Mouse (Mus musculus) Patski (cell line): ENCODE measurements around the gene Lcmt1. TPM values are rescaled to one million over a fixed set of nuclear protein-coding genes. Genes with fewer than 3 reads are reported as not detected.

Experiments
- ATAC-seq: fragments of 100-300 bp; one replicate; pipeline ENCODE4 v1.8.0; 2021
- CTCF ChIA-PET: fragments of 350-600 bp; sonication (Branson Sonifier 250); formaldehyde crosslinking; loops from one replicate; lab custom pipeline; 2022; ENCODE audit warnings: inconsistent platforms; lab: Charles Lee
- POLR2A ChIA-PET: fragments of 350-600 bp; sonication (Branson Sonifier 250); formaldehyde crosslinking; loops from one replicate; lab custom pipeline; 2022; ENCODE audit warnings: antibody characterized with exemption, inconsistent platforms; lab: Charles Lee
- DNase-seq: peaks from one replicate; pipeline ENCODE4 v3.0.0-alpha.2; 2011; ENCODE audit warnings: low read depth, low spot score
- H3K27me3 ChIP-seq: fragments of 371-371 bp; one replicate; pipeline ENCODE4 v1.5.1; 2021
- CTCF ChIP-seq: fragments of 100-300 bp; IDR thresholded peaks from one replicate; pipeline ENCODE4 v1.5.1; 2021
- in situ Hi-C: fragments of 300-500 bp; cut with MboI; formaldehyde crosslinking; loops from 3 replicates; pipeline ENCODE4 v1.11.1; 2018; ENCODE audit warnings: low pct_unique_long_range_greater_than_20kb, mixed read lengths
- polyA plus RNA-seq: library from polyadenylated mRNA; unstranded; gene quantifications from one replicate; pipeline ENCODE4 v1.2.3, GENCODE M21; 2021

Gene Lcmt1
- polyA plus RNA-seq, 1 experiment from 2014 or later, result 40.4 TPM

DNA sequence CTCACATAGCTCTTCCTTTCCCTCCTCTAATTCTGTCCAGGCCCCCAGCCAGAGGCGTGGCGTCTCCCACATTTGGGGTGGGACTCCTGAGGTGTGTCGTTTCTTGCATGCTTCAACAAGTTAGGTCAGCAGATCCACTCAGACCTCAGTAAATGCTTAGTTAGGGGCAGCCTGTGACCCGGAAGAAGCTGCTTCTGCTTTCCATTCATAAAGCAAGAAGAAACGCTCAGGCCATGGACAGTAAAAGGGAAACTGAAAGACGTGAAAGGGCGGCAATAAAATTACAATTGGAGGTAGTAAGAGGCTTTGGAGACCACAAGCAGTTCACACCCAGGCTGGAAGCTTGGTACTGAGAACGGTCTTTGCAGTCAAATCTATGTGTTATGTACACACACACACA is 27.8 kb downstream of the Lcmt1 start:
- no peak for TF ChIP-seq CTCF
- DNase-seq, result no peak
- ChIA-PET POLR2A (no interaction called here), CTCF (interaction anchor here (2.4 to 4.7 kb wide), 2 partner anchors 13 to 67 kb away, joined by 15 to 22 read pairs; no protein-coding TSS in a partner anchor)
- no peak for ATAC-seq
- H3K27me3 ChIP-seq, result no peaks in the 10 kb centered on the region
- in situ Hi-C loops, result loop anchor here (5.0 kb wide), 1 partner anchor 70 kb away; no protein-coding TSS in a partner anchor

GRCm38 (mm10) chr7:123397931-123398330 is 28.3 kb downstream of the Lcmt1 start:
- POLR2A ChIA-PET, result no interaction called here

DNA sequence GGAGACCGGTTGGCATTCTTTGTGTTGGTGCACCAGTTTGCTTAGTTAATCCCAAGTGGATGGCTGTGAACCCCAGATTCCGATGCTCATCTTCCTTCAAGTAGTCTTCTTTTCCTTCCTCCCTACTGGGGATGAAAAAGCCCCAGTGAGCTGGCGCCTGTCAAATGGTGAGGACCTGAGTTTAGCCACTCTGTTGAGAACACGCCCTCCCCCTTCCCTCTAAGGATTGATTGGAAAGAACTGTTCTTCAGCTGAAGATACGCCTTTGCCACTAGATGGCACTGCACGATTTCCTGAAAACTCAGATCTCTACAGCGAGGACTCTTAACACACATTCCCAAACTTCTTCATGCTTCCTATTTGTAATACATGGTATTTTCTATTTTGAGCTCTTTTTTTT is 29.2 kb downstream of the Lcmt1 start:
- TF ChIP-seq CTCF, result peak; percentile 66
- in situ Hi-C loops, result loop anchor here (5.0 kb wide), 1 partner anchor 68 kb away; no protein-coding TSS in a partner anchor
- ATAC-seq, result peak; percentile 54

More at GRCm38 (mm10) chr7:123397931-123398330, 28.3 kb downstream of the Lcmt1 start:
- no peak for TF ChIP-seq CTCF
- DNase-seq (no peak), ATAC-seq (no peak)
- no peaks in the 10 kb centered on the region for H3K27me3 ChIP-seq
- CTCF ChIA-PET, result interaction anchor here (0.8 to 4.7 kb wide), 5 partner anchors 12 to 67 kb away, joined by 3 to 22 read pairs (median 9); partner anchors contain the start of gene Aqp8
- in situ Hi-C loops, result loop anchor here (5.0 kb wide), 1 partner anchor 69 kb away; no protein-coding TSS in a partner anchor

GRCm38 (mm10) chr7:123399286-123399685 is 29.7 kb downstream of the Lcmt1 start:
- DNase-seq (no peak), ATAC-seq (no peak)
- POLR2A ChIA-PET, result no interaction called here
- no peaks in the 10 kb centered on the region for H3K27me3 ChIP-seq
- CTCF ChIA-PET, result interaction anchor here (0.7 to 4.7 kb wide), 11 partner anchors 11 to 204 kb away, joined by 3 to 22 read pairs (median 5); partner anchors contain the start of gene Aqp8
- in situ Hi-C loops, result loop anchor here (5.0 kb wide), 1 partner anchor 68 kb away; no protein-coding TSS in a partner anchor
- TF ChIP-seq CTCF, result no peak

More for the DNA sequence above, 29.2 kb downstream of the Lcmt1 start:
- POLR2A ChIA-PET, result no interaction called here
- DNase-seq, result no peak
- CTCF ChIA-PET, result interaction anchor here (0.8 to 4.7 kb wide), 11 partner anchors 11 to 204 kb away, joined by 3 to 22 read pairs (median 5); partner anchors contain the start of gene Aqp8
- H3K27me3 ChIP-seq, result no peaks in the 10 kb centered on the region

GRCm38 (mm10) chr7:123401121-123401520 is 31.5 kb downstream of the Lcmt1 start:
- TF ChIP-seq CTCF, result no peak
- ATAC-seq (no peak), DNase-seq (no peak)
- no peaks in the 10 kb centered on the region for H3K27me3 ChIP-seq
- CTCF ChIA-PET, result interaction anchor here (1.2 kb wide), 1 partner anchor 8 kb away, joined by 4 read pairs; no protein-coding TSS in a partner anchor
- POLR2A ChIA-PET, result interaction anchor here (0.5 kb wide), 1 partner anchor 362 kb away, joined by 3 read pairs; no protein-coding TSS in a partner anchor
- in situ Hi-C loops, result no loop called here

DNA sequence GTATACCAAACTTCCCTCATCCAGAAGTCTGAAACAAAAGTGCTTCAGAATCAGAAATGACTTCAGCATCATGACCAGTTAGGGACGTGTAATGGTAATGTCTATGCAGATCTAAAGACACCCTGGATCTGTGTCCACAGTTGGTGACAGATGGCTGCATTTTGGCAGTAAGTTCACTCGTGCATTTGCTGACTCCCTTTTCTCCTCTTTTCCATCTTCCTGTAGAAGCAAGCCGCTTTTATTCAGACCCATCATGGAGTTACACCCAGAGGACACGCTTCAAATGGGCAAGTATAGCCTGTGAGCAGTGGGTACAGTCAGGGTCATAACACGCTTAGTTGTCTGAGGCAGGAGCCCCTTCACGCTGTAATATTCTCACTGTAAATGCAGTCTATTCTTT is 34.6 kb downstream of the Lcmt1 start:
- no peak for ATAC-seq
- ChIA-PET CTCF (no interaction called here), POLR2A (no interaction called here)
- DNase-seq, result no peak
- no peak for TF ChIP-seq CTCF
- in situ Hi-C loops, result no loop called here
- no peaks in the 10 kb centered on the region for H3K27me3 ChIP-seq

- TF ChIP-seq CTCF, result no peak
- DNase-seq, result no peak
- in situ Hi-C loops, result no loop called here
- ChIA-PET POLR2A (interaction anchor here (1.2 kb wide), 1 partner anchor 20 kb away, joined by 3 read pairs; no protein-coding TSS in a partner anchor), CTCF (interaction anchor here (1.1 kb wide), 1 partner anchor 27 kb away, joined by 3 read pairs; no protein-coding TSS in a partner anchor)
- peak; percentile 74 for ATAC-seq
- no peaks in the 10 kb centered on the region for H3K27me3 ChIP-seq
Measured at GRCm38 (mm10) chr7:123405619-123406018, 36.0 kb downstream of the Lcmt1 start.

DNA sequence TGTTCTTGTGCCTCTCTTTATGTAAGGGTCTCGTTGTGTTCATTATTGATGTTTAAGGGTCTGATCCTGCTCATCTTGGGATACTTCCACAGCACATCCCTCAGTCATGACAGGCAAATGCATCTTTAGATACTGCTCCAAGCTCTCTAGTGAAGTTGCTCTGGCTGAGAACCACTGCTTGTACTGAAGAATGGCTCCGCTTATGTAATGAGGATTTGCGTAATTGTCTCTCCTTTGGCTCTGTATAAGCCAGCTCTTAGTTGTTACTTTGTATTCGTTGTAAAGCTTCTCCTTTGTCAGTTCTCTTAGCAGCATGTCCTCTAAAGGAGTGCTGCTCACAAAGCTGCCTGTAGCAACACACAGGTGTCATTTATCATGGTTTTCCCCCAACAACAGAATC is 37.4 kb downstream of the Lcmt1 start:
- CTCF ChIA-PET, result no interaction called here
- ATAC-seq (no peak), DNase-seq (no peak)
- in situ Hi-C loops, result no loop called here
- POLR2A ChIA-PET, result no interaction called here
- H3K27me3 ChIP-seq, result no peaks in the 10 kb centered on the region
- no peak for TF ChIP-seq CTCF

DNA sequence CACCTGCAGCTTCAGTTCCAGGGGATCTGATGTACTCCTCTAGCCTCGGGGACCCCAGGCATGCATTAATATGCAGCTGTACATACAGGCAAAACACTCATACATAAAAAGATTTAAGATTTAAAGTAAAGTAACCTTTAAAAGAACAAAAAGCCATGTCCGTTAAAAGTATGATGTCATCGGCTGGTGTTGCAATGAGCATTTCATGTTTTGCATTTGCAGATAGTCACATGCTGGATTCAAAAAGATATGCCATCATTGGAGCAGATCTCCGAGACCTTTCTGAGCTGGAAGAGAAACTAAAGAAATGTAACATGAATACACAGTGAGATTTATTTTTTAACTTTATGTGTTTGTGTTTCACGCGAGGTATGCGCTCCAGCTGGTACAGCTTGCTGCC is 40.9 kb downstream of the Lcmt1 start:
- in situ Hi-C loops, result no loop called here
- H3K27me3 ChIP-seq, result no peaks in the 10 kb centered on the region
- no peak for DNase-seq
- TF ChIP-seq CTCF, result no peak
- POLR2A ChIA-PET, result no interaction called here
- CTCF ChIA-PET, result interaction anchor here (1.1 to 3.5 kb wide), 2 partner anchors 12 to 205 kb away, joined by 3 to 15 read pairs; no protein-coding TSS in a partner anchor
- no peak for ATAC-seq

DNA sequence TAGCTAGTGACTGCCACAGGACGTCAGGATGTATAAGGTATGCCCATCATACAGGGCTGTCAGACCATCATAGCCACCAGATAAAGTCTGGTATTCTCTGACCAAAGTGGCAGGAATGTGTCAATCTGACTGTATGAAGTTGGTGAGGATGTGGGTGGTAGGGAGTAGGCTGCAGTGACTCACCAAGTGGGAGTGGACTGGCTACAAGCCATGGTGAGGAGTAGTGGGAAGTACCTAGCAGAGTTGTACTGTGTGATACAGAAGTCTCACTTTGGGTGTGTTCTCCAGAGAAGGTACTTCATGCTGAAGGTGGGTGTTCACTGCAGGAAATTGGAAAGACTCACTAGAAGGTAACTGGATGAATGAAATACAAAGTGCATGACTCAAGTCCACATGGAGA is 41.5 kb downstream of the Lcmt1 start:
- no peak for DNase-seq
- TF ChIP-seq CTCF, result no peak
- CTCF ChIA-PET, result interaction anchor here (1.1 to 3.5 kb wide), 2 partner anchors 13 to 206 kb away, joined by 3 to 15 read pairs; no protein-coding TSS in a partner anchor
- POLR2A ChIA-PET, result no interaction called here
- H3K27me3 ChIP-seq, result no peaks in the 10 kb centered on the region
- in situ Hi-C loops, result no loop called here
- peak; percentile 71 for ATAC-seq

DNA sequence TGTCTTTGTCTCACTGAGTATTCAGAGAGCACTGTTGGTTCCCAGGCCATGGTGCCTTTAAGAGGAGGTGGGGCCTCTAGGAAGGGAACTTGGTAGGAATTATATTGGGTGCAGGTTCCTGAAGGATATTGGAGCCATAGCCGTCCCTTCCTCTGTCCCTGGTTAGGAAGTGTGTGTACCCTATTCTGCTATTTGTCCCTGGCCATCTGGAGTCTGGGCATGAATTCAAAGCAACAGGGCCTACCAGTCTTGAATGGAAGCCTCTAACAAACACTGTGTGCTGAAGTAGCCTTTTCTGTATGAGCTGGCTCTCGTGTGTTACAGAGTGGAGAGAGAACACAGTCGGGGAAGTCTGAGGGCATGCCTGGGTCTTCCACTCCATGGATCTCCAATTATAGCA is 42.6 kb downstream of the Lcmt1 start:
- DNase-seq (no peak), ATAC-seq (no peak)
- in situ Hi-C loops, result no loop called here
- H3K27me3 ChIP-seq, result no peaks in the 10 kb centered on the region
- ChIA-PET CTCF (interaction anchor here (0.8 to 1.4 kb wide), 3 partner anchors 13 to 55 kb away, joined by 3 read pairs; no protein-coding TSS in a partner anchor), POLR2A (no interaction called here)
- no peak for TF ChIP-seq CTCF
